In the genomic region with DNA sequence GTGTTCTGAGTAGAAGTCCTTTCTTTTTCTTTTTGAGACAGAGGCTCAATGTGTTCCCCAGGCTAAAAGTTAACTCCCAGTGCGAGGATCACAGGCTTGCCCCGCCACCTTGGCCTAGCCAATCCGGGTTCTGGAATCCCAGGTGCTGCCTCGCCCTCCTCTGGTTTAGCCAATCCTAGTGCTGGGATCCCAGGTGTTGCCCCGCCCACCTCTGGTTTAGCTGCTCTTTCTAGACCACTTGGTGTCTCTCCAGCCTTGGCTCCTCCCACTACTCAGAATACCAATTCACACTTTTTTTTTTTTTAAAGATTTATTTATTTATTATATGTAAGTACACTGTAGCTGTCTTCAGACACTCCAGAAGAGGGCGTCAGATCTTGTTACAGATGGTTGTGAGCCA, we compare ENCODE assay signal across 11 mouse cellular contexts. TPM values are rescaled to one million over a fixed set of nuclear protein-coding genes. Genes with fewer than 3 reads are reported as not detected.
DNase-seq lines count a peak whose midpoint lies in the region; ATAC-seq and TF ChIP-seq lines count a peak whose summit lies in the region.
"Had no signal": no experiment of that assay in that cellular context is flagged by ENCODE, and none has a peak within 500 bp of the region (broad histone marks: within the 10 kb centered on the region; RNA-seq: fewer than 3 reads in every experiment).

No protein-coding gene starts in this region.

- peaks cover 11% of the 10 kb centered on the region for H3K27me3 ChIP-seq in embryonic facial prominence, embryonic 11.5 days (ENCODE audit: control insufficient read depth, insufficient read depth, low read length)
- no peaks in the 10 kb centered on the region for H3K27me3 ChIP-seq in stomach, postnatal 0 days (ENCODE audit: control insufficient read depth, insufficient read depth, low read length)

- TF ChIP-seq CTCF in stomach, postnatal 0 days (IDR thresholded peaks at IDR 0.05; ENCODE audit: low read depth): no peak

- intact Hi-C loops in heart, postnatal 25 days (cut with DNase I): no loop called here
- intact Hi-C loops in heart, postnatal 10 days (cut with DNase I): no loop called here

- H3K27ac ChIP-seq in embryonic facial prominence, embryonic 11.5 days (replicated peaks; ENCODE audit: low read depth, low read length): no peak overlapping the region
- H3K27ac ChIP-seq in stomach, postnatal 0 days (replicated peaks): no peak overlapping the region
- H3K27ac ChIP-seq: liver, embryonic 15.5 days had no signal

- DNase-seq in lung, postnatal 10 days: peak; percentile 45
- DNase-seq in lung, postnatal 25 days (ENCODE audit: low spot score): no peak
- DNase-seq in embryonic facial prominence, embryonic 11.5 days (ENCODE audit: low spot score): peak; percentile 37
- peak; percentile 38 for DNase-seq in mesoderm, embryonic 11.5 days (ENCODE audit: low read depth, low spot score)
- peak; percentile 42 for DNase-seq in stomach, postnatal 0 days (ENCODE audit: low spot score)
- DNase-seq in heart, postnatal 25 days (ENCODE audit: low spot score): no peak
- no peak for DNase-seq in heart, postnatal 10 days
- DNase-seq: adrenal gland, postnatal 10 days; cerebellum, adult 11 months had no signal

- no peaks in the 10 kb centered on the region for H3K36me3 ChIP-seq in embryonic facial prominence, embryonic 11.5 days (replicated peaks; ENCODE audit: control insufficient read depth, insufficient read depth, low read depth, low read length)
- H3K36me3 ChIP-seq in stomach, postnatal 0 days (ENCODE audit: control insufficient read depth, insufficient read depth, low read length): no peaks in the 10 kb centered on the region
- H3K36me3 ChIP-seq: liver, embryonic 15.5 days had no signal

- no peak for ATAC-seq in embryonic facial prominence, embryonic 11.5 days (replicated peaks; ENCODE audit: insufficient number of reproducible peaks, low FRiP score, low TSS enrichment, low read depth)
- no peak for ATAC-seq in stomach, postnatal 0 days (ENCODE audit: low FRiP score, low TSS enrichment)

- H3K9me3 ChIP-seq in embryonic facial prominence, embryonic 11.5 days (replicated peaks; ENCODE audit: control insufficient read depth, low read length): no peaks in the 10 kb centered on the region
- no peaks in the 10 kb centered on the region for H3K9me3 ChIP-seq in stomach, postnatal 0 days (ENCODE audit: control insufficient read depth, low read length)
- H3K9me3 ChIP-seq: liver, embryonic 15.5 days had no signal

- H3K4me1 ChIP-seq in embryonic facial prominence, embryonic 11.5 days (ENCODE audit: control insufficient read depth, insufficient read depth, low read length): no peaks in the 10 kb centered on the region
- H3K4me1 ChIP-seq in stomach, postnatal 0 days (replicated peaks; ENCODE audit: control insufficient read depth, insufficient read depth): no peaks in the 10 kb centered on the region; the same call in 1 of the 2 replicates

- no peak overlapping the region for H3K9ac ChIP-seq in embryonic facial prominence, embryonic 11.5 days (replicated peaks; ENCODE audit: low read length)
- no peak overlapping the region for H3K9ac ChIP-seq in stomach, postnatal 0 days (ENCODE audit: low read length)
- H3K9ac ChIP-seq: liver, embryonic 15.5 days had no signal

- H3K4me3 ChIP-seq in embryonic facial prominence, embryonic 11.5 days (ENCODE audit: low read depth, low read length): no peak overlapping the region
- no peak overlapping the region for H3K4me3 ChIP-seq in stomach, postnatal 0 days (ENCODE audit: low read depth, low read length)
- H3K4me3 ChIP-seq: erythroblast, embryonic 14.5 days; liver, embryonic 15.5 days had no signal

- no peak for TF ChIP-seq EP300 in stomach, postnatal 0 days (optimal IDR thresholded peaks at IDR 0.05)

- no peak overlapping the region for H3K4me2 ChIP-seq in embryonic facial prominence, embryonic 11.5 days (ENCODE audit: low read depth, low read length)
- H3K4me2 ChIP-seq in stomach, postnatal 0 days (replicated peaks; ENCODE audit: low read depth): no peak overlapping the region
- H3K4me2 ChIP-seq: liver, embryonic 15.5 days had no signal

- 33% methylated on average over 5 of the region's 6 CpGs for WGBS in embryonic facial prominence, embryonic 11.5 days
- 60% methylated on average over 5 of the region's 6 CpGs for WGBS in stomach, postnatal 0 days

RNA-seq across cellular contexts. Expression of a gene that starts 4.1 kb away (rescaled TPM):
- polyA plus RNA-seq in embryonic facial prominence, embryonic 11.5 days (2014; fragmentation: Nextera tagmentation; extraction: Ambion mirVana): 2.3 and 3.4 TPM in 2 replicates
- 18.7 and 18.9 TPM in 2 replicates for polyA plus RNA-seq in stomach, postnatal 0 days (2015; fragmentation: Nextera tagmentation; extraction: Ambion mirVana)
- total RNA-seq in heart, postnatal 25 days (2021): 1 to 10 TPM; 3.2 to 4.5 TPM
- 1 to 10 TPM; 6.0 to 7.7 TPM for total RNA-seq in heart, postnatal 10 days (2021)

Comparison
In these comparisons a context has a peak if more than half of its experiments do, and no peak if none do; other contexts are left out.
1. DNase-seq: peak in lung, postnatal 10 days (single experiment), embryonic facial prominence, embryonic 11.5 days (single experiment), mesoderm, embryonic 11.5 days (single experiment) and stomach, postnatal 0 days (single experiment); none in lung, postnatal 25 days (single experiment), heart, postnatal 25 days (single experiment) and heart, postnatal 10 days (0 of 2).